Mouse (Mus musculus): ENCODE data around the gene Lin28b. TPM values are rescaled to one million over a fixed set of nuclear protein-coding genes. Genes with fewer than 3 reads are reported as not detected.
"Not testable (repeated sequence)": the region's sequence is repeated elsewhere in the genome, so short reads cannot be mapped to it uniquely, and the experiment has no call there.

Lin28b gene
- polyA plus RNA-seq, 1 experiment from 2014 or later: 19.9 TPM

- H3K9me3 ChIP-seq: no peaks in the 10 kb centered on the region
- H3K36me3 ChIP-seq: peaks cover 16% of the 10 kb centered on the region
- no peak overlapping the region for H3K4me3 ChIP-seq
- H3K27me3 ChIP-seq (ENCODE audit: insufficient read depth, poor library complexity, severe bottlenecking): no peaks in the 10 kb centered on the region
- no peak for DNase-seq (ENCODE audit: low spot score)
- H3K27ac ChIP-seq: no peak overlapping the region
- 59% methylated on average over 3 of the region's 3 CpGs for WGBS
- H3K4me1 ChIP-seq (replicated peaks): no peaks in the 10 kb centered on the region
Observed at GRCm38 (mm10) chr10:45382637-45382958, 103.6 kb downstream of the Lin28b start.

- H3K27ac ChIP-seq: no peak overlapping the region
- no peaks in the 10 kb centered on the region for H3K9me3 ChIP-seq
- no peak overlapping the region for H3K4me3 ChIP-seq
- H3K36me3 ChIP-seq: peaks cover 17% of the 10 kb centered on the region
- no peaks in the 10 kb centered on the region for H3K27me3 ChIP-seq (ENCODE audit: insufficient read depth, poor library complexity, severe bottlenecking)
- no peaks in the 10 kb centered on the region for H3K4me1 ChIP-seq (replicated peaks)
- DNase-seq (ENCODE audit: low spot score): no peak
Observed at GRCm38 (mm10) chr10:45381937-45382636, 104.1 kb downstream of the Lin28b start.

GRCm38 (mm10) chr10:45378269-45378668 is 107.9 kb downstream of the Lin28b start:
- WGBS: 90% methylated on average over 3 of the region's 3 CpGs
- no peak overlapping the region for H3K4me3 ChIP-seq
- H3K36me3 ChIP-seq: peaks cover 23% of the 10 kb centered on the region
- DNase-seq (ENCODE audit: low spot score): no peak
- no peaks in the 10 kb centered on the region for H3K27me3 ChIP-seq (ENCODE audit: insufficient read depth, poor library complexity, severe bottlenecking)
- H3K27ac ChIP-seq: no peak overlapping the region
- no peaks in the 10 kb centered on the region for H3K4me1 ChIP-seq (replicated peaks)
- no peaks in the 10 kb centered on the region for H3K9me3 ChIP-seq

GRCm38 (mm10) chr10:45372994-45373692 is 113.1 kb downstream of the Lin28b start:
- H3K9me3 ChIP-seq: no peaks in the 10 kb centered on the region
- DNase-seq (ENCODE audit: low spot score): peak; percentile 68
- H3K4me1 ChIP-seq (replicated peaks): no peaks in the 10 kb centered on the region
- no peaks in the 10 kb centered on the region for H3K27me3 ChIP-seq (ENCODE audit: insufficient read depth, poor library complexity, severe bottlenecking)
- H3K27ac ChIP-seq: no peak overlapping the region
- 65% methylated on average over 4 of the region's 4 CpGs for WGBS
- no peak overlapping the region for H3K4me3 ChIP-seq
- peaks cover 10% of the 10 kb centered on the region; the same call in 1 of the 2 replicates for H3K36me3 ChIP-seq

- Histone ChIP-seq H3K9me3 (no peaks in the 10 kb centered on the region), H3K4me3 (no peak overlapping the region), H3K4me1 (replicated peaks) (no peaks in the 10 kb centered on the region), H3K27me3 (ENCODE audit: insufficient read depth, poor library complexity, severe bottlenecking) (no peaks in the 10 kb centered on the region), H3K27ac (no peak overlapping the region), H3K36me3 (no peaks in the 10 kb centered on the region)
- no peak for DNase-seq (ENCODE audit: low spot score)
- 89% methylated on average over 2 of the region's 2 CpGs for WGBS
Observed at GRCm38 (mm10) chr10:45370545-45370944, 115.7 kb downstream of the Lin28b start.

- H3K9me3 ChIP-seq: no peaks in the 10 kb centered on the region
- H3K4me3 ChIP-seq: no peak overlapping the region
- no peak for DNase-seq (ENCODE audit: low spot score)
- no peaks in the 10 kb centered on the region for H3K27me3 ChIP-seq (ENCODE audit: insufficient read depth, poor library complexity, severe bottlenecking)
- H3K4me1 ChIP-seq (replicated peaks): no peaks in the 10 kb centered on the region
- H3K27ac ChIP-seq: no peak overlapping the region
- WGBS: 91% methylated on average over 3 of the region's 3 CpGs
- no peaks in the 10 kb centered on the region for H3K36me3 ChIP-seq
Observed at GRCm38 (mm10) chr10:45369639-45370038, 116.6 kb downstream of the Lin28b start.

- Histone ChIP-seq H3K36me3 (no peaks in the 10 kb centered on the region), H3K9me3 (no peaks in the 10 kb centered on the region), H3K4me1 (replicated peaks) (no peaks in the 10 kb centered on the region; the same call in 1 of the 2 replicates), H3K4me3 (no peak overlapping the region), H3K27ac (no peak overlapping the region), H3K27me3 (ENCODE audit: insufficient read depth, poor library complexity, severe bottlenecking) (no peaks in the 10 kb centered on the region)
- WGBS: 89% methylated on average over 17 of the region's 17 CpGs
- DNase-seq (ENCODE audit: low spot score): no peak
Observed at GRCm38 (mm10) chr10:45366987-45367705, 119.0 kb downstream of the Lin28b start.

- H3K27ac ChIP-seq: no peak overlapping the region
- WGBS: 58% methylated on average over 5 of the region's 5 CpGs
- H3K9me3 ChIP-seq: no peaks in the 10 kb centered on the region
- H3K4me1 ChIP-seq (replicated peaks): no peaks in the 10 kb centered on the region; the same call in 1 of the 2 replicates
- H3K4me3 ChIP-seq: no peak overlapping the region
- no peak for DNase-seq (ENCODE audit: low spot score)
- no peaks in the 10 kb centered on the region for H3K27me3 ChIP-seq (ENCODE audit: insufficient read depth, poor library complexity, severe bottlenecking)
- H3K36me3 ChIP-seq: no peaks in the 10 kb centered on the region
Observed at GRCm38 (mm10) chr10:45363396-45363795, 122.8 kb downstream of the Lin28b start.

GRCm38 (mm10) chr10:45356091-45356490 is 130.1 kb downstream of the Lin28b start:
- no peak for DNase-seq (ENCODE audit: low spot score)
- 96% methylated on average over 6 of the region's 6 CpGs for WGBS
- Histone ChIP-seq H3K4me3 (no peak overlapping the region), H3K4me1 (replicated peaks) (no peaks in the 10 kb centered on the region), H3K27me3 (ENCODE audit: insufficient read depth, poor library complexity, severe bottlenecking) (no peaks in the 10 kb centered on the region), H3K9me3 (no peaks in the 10 kb centered on the region), H3K27ac (no peak overlapping the region), H3K36me3 (no peaks in the 10 kb centered on the region)

GRCm38 (mm10) chr10:45348143-45348542 is 138.1 kb downstream of the Lin28b start:
- H3K4me3 ChIP-seq; H3K9me3 ChIP-seq; H3K27ac ChIP-seq; H3K27me3 ChIP-seq (ENCODE audit: insufficient read depth, poor library complexity, severe bottlenecking); H3K4me1 ChIP-seq (replicated peaks); DNase-seq (ENCODE audit: low spot score); H3K36me3 ChIP-seq: not testable (repeated sequence)
- 86% methylated on average over 3 of the region's 3 CpGs for WGBS

GRCm38 (mm10) chr10:45345217-45345616 is 141.0 kb downstream of the Lin28b start:
- Histone ChIP-seq H3K36me3 (0 out of 2 replicates have a peak, but pooled peaks cover 3% of the 10 kb centered on the region), H3K4me3 (no peak overlapping the region), H3K9me3 (0 out of 2 replicates have a peak, but pooled peaks cover 3% of the 10 kb centered on the region), H3K27me3 (ENCODE audit: insufficient read depth, poor library complexity, severe bottlenecking) (no peaks in the 10 kb centered on the region), H3K4me1 (replicated peaks) (no peaks in the 10 kb centered on the region), H3K27ac (no peak overlapping the region)
- 75% methylated on average over 9 of the region's 9 CpGs for WGBS
- no peak for DNase-seq (ENCODE audit: low spot score)

GRCm38 (mm10) chr10:45344381-45344780 is 141.8 kb downstream of the Lin28b start:
- Histone ChIP-seq H3K4me1 (replicated peaks) (no peaks in the 10 kb centered on the region), H3K4me3 (no peak overlapping the region), H3K9me3 (0 out of 2 replicates have a peak, but pooled peaks cover 3% of the 10 kb centered on the region), H3K27me3 (ENCODE audit: insufficient read depth, poor library complexity, severe bottlenecking) (no peaks in the 10 kb centered on the region), H3K27ac (no peak overlapping the region), H3K36me3 (0 out of 2 replicates have a peak, but pooled peaks cover 3% of the 10 kb centered on the region)
- no peak for DNase-seq (ENCODE audit: low spot score)
- 84% methylated on average over 4 of the region's 4 CpGs for WGBS

GRCm38 (mm10) chr10:45339106-45339505 is 147.1 kb downstream of the Lin28b start:
- no peak overlapping the region for H3K4me3 ChIP-seq
- DNase-seq (ENCODE audit: low spot score): no peak
- peaks cover 3% of the 10 kb centered on the region; the same call in 1 of the 2 replicates for H3K4me1 ChIP-seq (replicated peaks)
- no peak overlapping the region for H3K27ac ChIP-seq
- peaks cover 29% of the 10 kb centered on the region for H3K27me3 ChIP-seq (ENCODE audit: insufficient read depth, poor library complexity, severe bottlenecking)
- H3K36me3 ChIP-seq: 0 out of 2 replicates have a peak, but pooled peaks cover under 1% of the 10 kb centered on the region
- no peaks in the 10 kb centered on the region for H3K9me3 ChIP-seq
- 77% methylated on average over 7 of the region's 7 CpGs for WGBS

Data from hindbrain, embryonic 10.5 days (tissue).